Mouse (Mus musculus) Patski (cell line): ENCODE data around the gene Rpl4. TPM values are rescaled to one million over a fixed set of nuclear protein-coding genes. Genes with fewer than 3 reads are reported as not detected.

Experiments
- ATAC-seq: fragments of 100-300 bp; one replicate; pipeline ENCODE4 v1.8.0; 2021
- CTCF ChIA-PET: fragments of 350-600 bp; sonication (Branson Sonifier 250); formaldehyde crosslinking; loops from one replicate; lab custom pipeline; 2022; ENCODE audit warnings: inconsistent platforms; lab: Charles Lee
- POLR2A ChIA-PET: fragments of 350-600 bp; sonication (Branson Sonifier 250); formaldehyde crosslinking; loops from one replicate; lab custom pipeline; 2022; ENCODE audit warnings: antibody characterized with exemption, inconsistent platforms; lab: Charles Lee
- DNase-seq: peaks from one replicate; pipeline ENCODE4 v3.0.0-alpha.2; 2011; ENCODE audit warnings: low read depth, low spot score
- H3K27me3 ChIP-seq: fragments of 371-371 bp; one replicate; pipeline ENCODE4 v1.5.1; 2021
- CTCF ChIP-seq: fragments of 100-300 bp; IDR thresholded peaks from one replicate; pipeline ENCODE4 v1.5.1; 2021
- in situ Hi-C: fragments of 300-500 bp; cut with MboI; formaldehyde crosslinking; loops from 3 replicates; pipeline ENCODE4 v1.11.1; 2018; ENCODE audit warnings: low pct_unique_long_range_greater_than_20kb, mixed read lengths
- polyA plus RNA-seq: library from polyadenylated mRNA; unstranded; gene quantifications from one replicate; pipeline ENCODE4 v1.2.3, GENCODE M21; 2021

The Rpl4 gene
- polyA plus RNA-seq, 1 experiment from 2014 or later, result 1,287 TPM

DNA sequence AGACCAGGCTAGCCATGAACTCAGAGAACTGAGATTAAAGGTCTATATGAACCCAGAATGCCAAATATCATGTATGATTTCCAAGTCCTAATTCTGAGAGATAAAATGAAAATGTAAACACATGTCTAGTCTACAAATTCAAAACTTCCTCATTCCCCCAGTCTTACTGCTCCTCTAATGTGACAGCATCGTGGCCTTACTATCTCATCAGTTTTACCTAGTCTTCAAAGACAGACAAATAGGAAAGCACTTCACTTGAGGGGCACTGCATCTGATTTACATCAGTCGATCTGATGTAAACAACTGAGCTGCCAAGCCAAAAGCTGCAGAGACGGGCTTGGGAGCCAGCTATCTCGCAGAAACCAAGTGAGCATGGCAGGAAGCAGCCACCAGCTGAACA, 42.9 kb downstream of the Rpl4 start:
- CTCF ChIA-PET, result interaction anchor here (1.9 kb wide), 1 partner anchor 8 kb away, joined by 6 read pairs; no protein-coding TSS in a partner anchor
- no peak for ATAC-seq

GRCm38 (mm10) chr9:64216641-64217040, 43.5 kb downstream of the Rpl4 start:
- ATAC-seq, result no peak
- TF ChIP-seq CTCF, result no peak

More for the DNA sequence above, 42.9 kb downstream of the Rpl4 start:
- no peak for TF ChIP-seq CTCF
- no peak for DNase-seq
- in situ Hi-C loops, result no loop called here
- no peaks in the 10 kb centered on the region for H3K27me3 ChIP-seq
- POLR2A ChIA-PET, result interaction anchor here (1.3 kb wide), 1 partner anchor 14 kb away, joined by 4 read pairs; no protein-coding TSS in a partner anchor

DNA sequence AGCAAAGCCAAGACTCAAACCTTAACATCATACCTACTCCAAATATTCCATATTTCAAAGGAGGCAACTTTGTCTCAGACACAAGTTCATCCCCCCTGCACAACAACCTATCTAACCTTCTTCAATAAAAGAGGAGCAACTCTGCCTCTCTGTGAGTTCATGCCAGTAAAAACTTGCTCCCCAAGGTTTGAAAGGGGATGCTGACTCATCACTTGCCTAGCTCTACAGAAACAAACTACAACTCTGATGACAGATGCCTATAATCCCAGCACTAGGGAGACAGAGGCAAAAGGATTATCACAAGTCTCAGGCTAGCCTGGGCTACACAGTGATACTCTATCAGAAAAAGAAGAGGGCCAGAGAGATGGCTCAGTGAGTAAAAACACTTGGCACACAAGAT, 44.7 kb downstream of the Rpl4 start:
- CTCF ChIA-PET, result interaction anchor here (1.9 kb wide), 1 partner anchor 10 kb away, joined by 6 read pairs; no protein-coding TSS in a partner anchor
- POLR2A ChIA-PET, result no interaction called here
- H3K27me3 ChIP-seq, result no peaks in the 10 kb centered on the region
- in situ Hi-C loops, result no loop called here
- DNase-seq (no peak), ATAC-seq (no peak)
- TF ChIP-seq CTCF, result no peak

More at GRCm38 (mm10) chr9:64216641-64217040, 43.5 kb downstream of the Rpl4 start:
- in situ Hi-C loops, result no loop called here
- POLR2A ChIA-PET, result interaction anchor here (1.3 kb wide), 1 partner anchor 14 kb away, joined by 4 read pairs; no protein-coding TSS in a partner anchor
- CTCF ChIA-PET, result interaction anchor here (1.9 kb wide), 1 partner anchor 9 kb away, joined by 6 read pairs; no protein-coding TSS in a partner anchor
- H3K27me3 ChIP-seq, result no peaks in the 10 kb centered on the region
- DNase-seq, result no peak

GRCm38 (mm10) chr9:64219305-64219704, 46.1 kb downstream of the Rpl4 start:
- no peak for ATAC-seq
- in situ Hi-C loops, result no loop called here

GRCm38 (mm10) chr9:64219772-64220420, 46.7 kb downstream of the Rpl4 start:
- DNase-seq (no peak), ATAC-seq (no peak)
- TF ChIP-seq CTCF, result no peak
- ChIA-PET CTCF (interaction anchor here (0.8 kb wide), 1 partner anchor 10 kb away, joined by 3 read pairs; no protein-coding TSS in a partner anchor), POLR2A (no interaction called here)
- in situ Hi-C loops, result no loop called here
- H3K27me3 ChIP-seq, result no peaks in the 10 kb centered on the region

More at GRCm38 (mm10) chr9:64219305-64219704, 46.1 kb downstream of the Rpl4 start:
- TF ChIP-seq CTCF, result no peak
- no peaks in the 10 kb centered on the region for H3K27me3 ChIP-seq
- ChIA-PET POLR2A (no interaction called here), CTCF (no interaction called here)
- DNase-seq, result no peak

DNA sequence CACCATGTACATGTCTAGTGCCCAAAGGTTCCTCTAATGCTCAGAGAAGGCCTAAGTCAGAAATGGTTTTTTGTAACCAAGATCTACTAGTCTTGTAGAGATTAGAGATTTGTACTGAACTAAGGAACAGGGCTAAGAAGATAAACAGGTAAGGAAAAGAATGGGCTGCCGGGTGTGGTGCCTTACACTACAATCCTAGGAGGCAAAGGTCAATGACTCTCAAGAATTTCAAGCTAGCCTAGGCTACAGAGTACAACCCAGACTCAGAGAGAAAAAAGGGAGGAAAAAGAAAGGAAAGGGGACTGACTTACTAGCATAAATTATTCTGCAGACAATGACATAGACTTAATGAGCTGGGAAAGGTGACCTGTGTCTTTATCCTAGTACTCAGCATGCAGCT, 47.4 kb downstream of the Rpl4 start:
- in situ Hi-C loops, result no loop called here
- ATAC-seq, result no peak
- CTCF ChIA-PET, result interaction anchor here (0.8 kb wide), 1 partner anchor 9 kb away, joined by 3 read pairs; no protein-coding TSS in a partner anchor
- H3K27me3 ChIP-seq, result no peaks in the 10 kb centered on the region
- DNase-seq, result no peak
- TF ChIP-seq CTCF, result no peak
- POLR2A ChIA-PET, result no interaction called here

DNA sequence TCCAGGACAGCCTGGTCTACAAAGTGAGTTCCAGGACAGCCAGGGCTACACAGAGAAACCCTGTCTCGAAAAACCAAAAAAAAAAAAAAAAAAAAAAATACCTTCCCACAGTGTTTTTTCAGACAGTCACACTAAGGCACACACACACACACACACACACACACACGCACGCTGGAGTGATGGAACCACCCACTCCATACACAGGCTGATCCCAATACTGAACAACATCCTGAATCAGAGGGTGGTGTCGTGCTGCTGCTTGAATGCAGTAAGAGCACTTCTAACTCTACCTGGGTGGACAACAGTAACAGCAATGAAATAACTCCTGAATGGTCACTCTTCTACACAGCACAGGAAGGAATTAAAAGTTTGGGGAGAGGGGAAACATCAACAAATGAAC, 48.3 kb downstream of the Rpl4 start:
- TF ChIP-seq CTCF, result no peak
- H3K27me3 ChIP-seq, result no peaks in the 10 kb centered on the region
- no peak for DNase-seq
- ATAC-seq, result no peak
- in situ Hi-C loops, result no loop called here
- POLR2A ChIA-PET, result no interaction called here
- CTCF ChIA-PET, result no interaction called here

GRCm38 (mm10) chr9:64222098-64222497, 48.9 kb downstream of the Rpl4 start:
- in situ Hi-C loops, result no loop called here
- no peaks in the 10 kb centered on the region for H3K27me3 ChIP-seq
- TF ChIP-seq CTCF, result no peak
- ATAC-seq, result no peak
- ChIA-PET CTCF (no interaction called here), POLR2A (no interaction called here)
- no peak for DNase-seq

- DNase-seq (no peak), ATAC-seq (no peak)
- POLR2A ChIA-PET, result no interaction called here
- in situ Hi-C loops, result no loop called here
- TF ChIP-seq CTCF, result no peak
- CTCF ChIA-PET, result no interaction called here
- no peaks in the 10 kb centered on the region for H3K27me3 ChIP-seq
These were observed 52.6 kb downstream of the Rpl4 start for GRCm38 (mm10) chr9:64225805-64226204.

GRCm38 (mm10) chr9:64227736-64228135, 54.6 kb downstream of the Rpl4 start:
- no peaks in the 10 kb centered on the region for H3K27me3 ChIP-seq
- ChIA-PET POLR2A (interaction anchor here (0.7 kb wide), 1 partner anchor 31 kb away, joined by 5 read pairs; no protein-coding TSS in a partner anchor), CTCF (no interaction called here)
- ATAC-seq (no peak), DNase-seq (no peak)
- TF ChIP-seq CTCF, result no peak
- in situ Hi-C loops, result no loop called here

Other genes starting within 250 kb of the Rpl4 start
- 28.2 TPM for gene Smad6, start 151.3 kb upstream of the Rpl4 start, polyA plus RNA-seq
- gene Lctl, start 56.2 kb upstream of the Rpl4 start, polyA plus RNA-seq, result 2.2 TPM
- 35.4 TPM for gene Zwilch, start 271 bp upstream of the Rpl4 start, polyA plus RNA-seq
- gene Snapc5, start 5.9 kb downstream of the Rpl4 start, polyA plus RNA-seq, result 23.8 TPM
- gene Uchl4, start 61.8 kb downstream of the Rpl4 start, polyA plus RNA-seq, result 10.3 TPM
- 115 TPM for gene Map2k1, start 80.3 kb downstream of the Rpl4 start, polyA plus RNA-seq
- 50.2 TPM for gene Tipin, start 108.2 kb downstream of the Rpl4 start, polyA plus RNA-seq
- gene Dis3l, start 167.9 kb downstream of the Rpl4 start, polyA plus RNA-seq, result 21.8 TPM
- gene Megf11, start 212.3 kb downstream of the Rpl4 start, polyA plus RNA-seq, result 1.3 TPM